Mouse (Mus musculus): ENCODE measurements at regions not wholly inside any gene's neighbourhood (a gene's known extent, or its start where the extent isn't known, plus 50 kb on each side); places are given as distances from the start of the nearest gene placed in this dataset.

DNA sequence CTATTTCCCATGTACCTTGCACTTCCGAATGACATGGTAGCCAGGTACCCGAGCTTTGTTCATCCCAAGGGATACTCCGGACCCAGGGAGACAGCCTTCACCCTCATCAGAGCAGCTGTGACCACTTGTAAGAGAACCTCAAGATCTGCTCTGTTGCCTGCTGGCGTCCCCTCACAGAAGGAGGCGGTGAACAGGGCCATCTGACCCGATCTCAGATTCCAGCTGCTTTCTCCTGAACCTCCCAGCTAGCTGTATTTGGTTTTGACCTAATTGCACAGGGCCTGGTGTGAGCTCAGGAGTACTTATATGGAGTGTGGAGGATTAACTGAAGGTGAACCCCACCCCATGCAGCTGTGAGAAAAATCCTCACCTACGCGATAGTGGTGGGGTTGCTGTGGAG is 344.5 kb upstream of the Fam19a5 start:
- TF ChIP-seq CTCF (IDR thresholded peaks at IDR 0.05) (no peak), EP300 (IDR thresholded peaks at IDR 0.05) (no peak)

Data from lung, postnatal 0 days (tissue).